Mouse (Mus musculus): ENCODE data around the gene Ldb3.

DNA sequence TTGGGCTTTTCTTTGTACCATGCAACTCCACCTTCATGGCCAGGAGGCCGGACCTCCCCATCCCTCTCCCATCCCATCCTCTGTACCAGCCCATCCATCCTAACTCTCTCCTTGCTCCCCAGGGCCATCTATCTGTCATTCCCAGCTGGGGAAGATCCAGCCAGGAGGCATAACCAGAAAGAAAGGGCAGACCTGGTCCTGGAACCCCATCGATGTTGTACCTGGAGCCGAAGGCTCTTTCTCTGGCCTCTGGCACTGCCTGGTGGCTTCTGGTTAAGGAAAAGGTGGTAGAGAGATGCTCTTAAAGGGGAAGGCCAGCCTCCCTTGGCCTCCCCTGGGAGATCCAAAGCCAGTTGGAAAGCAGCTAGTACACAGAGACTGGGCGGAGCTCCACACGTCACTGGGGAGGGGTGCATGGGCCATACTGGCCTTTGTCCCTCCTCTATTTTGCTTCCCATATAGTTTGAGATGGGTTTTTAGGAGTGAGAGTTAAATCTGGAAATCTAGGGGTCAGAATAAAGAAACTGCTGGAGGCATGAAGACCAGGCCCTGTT is 1.6 kb upstream of the Ldb3 start:
- TF ChIP-seq GATA1 (IDR thresholded peaks at IDR 0.05; ENCODE audit: low read length) (no peak), TAL1 (IDR thresholded peaks at IDR 0.05; ENCODE audit: low read length) (no peak)

Measured in erythroblast, embryonic 14.5 days (primary cell).